Mouse (Mus musculus) right cerebral cortex, postnatal 36 days (tissue): Measurements from ENCODE around the gene Ube2d1.

ENCODE experiments used
- DNase-seq, 2 experiments: peaks; one replicate each; pipeline ENCODE4 v3.0.0; 2022; ENCODE audit warnings: low spot score in 2 of 2, mixed read lengths in 1 of 2

Ube2d1 gene

DNA sequence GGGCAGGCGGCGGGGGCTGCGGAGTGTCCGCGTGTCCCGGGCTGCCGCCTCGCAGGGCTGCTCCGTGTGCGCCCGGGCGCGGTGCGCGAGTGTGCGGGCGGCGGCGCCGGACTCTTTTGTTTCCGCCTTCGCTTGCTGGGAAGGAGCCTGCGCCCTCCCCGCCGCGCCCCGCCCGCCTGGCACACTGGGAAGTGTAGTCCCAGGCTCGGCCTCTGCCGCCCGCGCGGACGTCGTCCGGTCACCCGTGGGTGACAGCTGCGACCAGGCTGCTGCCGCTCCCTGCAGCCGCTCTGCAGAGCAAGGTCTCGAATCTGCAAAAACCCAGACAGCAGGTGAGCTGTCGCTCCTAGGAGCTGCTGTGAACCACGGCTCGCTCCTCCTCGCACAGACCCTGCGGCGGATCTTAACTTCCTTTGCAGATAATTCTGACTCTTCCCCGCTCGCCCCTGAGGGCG, at the start of gene Ube2d1:
Gene Ube2d1, minus strand, starts transcription at position 137 of the 455 bp plus-strand sequence.
- DNase-seq, result peak; percentile 89 to 90

- DNase-seq, result no peak
Measured at GRCm38 (mm10) chr10:71332859-71333258, 47.8 kb upstream of the Ube2d1 start.

DNA sequence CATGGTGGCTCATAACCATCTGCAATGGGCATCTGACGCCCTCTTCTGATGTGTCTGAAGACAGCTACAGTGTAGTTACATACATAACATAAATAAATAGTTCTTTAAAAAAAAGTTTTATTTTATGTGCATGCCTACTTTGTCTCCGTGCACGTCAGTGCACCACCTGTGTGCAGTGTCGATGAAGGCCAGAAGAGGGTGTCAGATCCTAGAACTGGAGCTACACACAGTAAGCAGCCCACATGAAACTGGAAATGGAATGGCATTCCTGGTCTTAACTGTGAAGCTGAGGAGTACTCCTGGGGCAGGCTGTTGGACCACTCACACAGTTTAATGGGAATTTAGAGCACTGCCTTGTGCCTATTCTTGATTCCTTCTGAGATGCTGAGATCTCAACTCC, 47.3 kb upstream of the Ube2d1 start:
- no peak for DNase-seq

DNA sequence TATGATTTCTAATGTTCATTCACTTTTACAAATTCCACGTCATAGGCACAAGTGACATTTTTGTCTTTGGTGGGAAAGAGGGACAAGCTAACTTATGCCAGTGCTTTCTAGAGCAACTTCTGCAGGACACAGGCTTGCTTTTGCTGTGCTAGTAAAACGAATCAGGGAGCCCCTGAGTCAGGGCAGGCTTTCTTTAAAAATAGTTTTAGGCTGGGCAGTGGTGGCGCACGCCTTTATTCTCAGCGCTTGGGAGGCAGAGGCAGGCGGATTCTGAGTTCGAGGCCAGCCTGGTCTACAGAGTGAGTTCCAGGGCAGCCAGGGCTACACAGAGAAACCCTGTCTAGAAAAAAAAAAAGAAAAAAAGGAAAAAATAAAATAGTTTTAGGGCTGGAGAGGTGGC, 46.8 kb upstream of the Ube2d1 start:
- DNase-seq, result no peak

DNA sequence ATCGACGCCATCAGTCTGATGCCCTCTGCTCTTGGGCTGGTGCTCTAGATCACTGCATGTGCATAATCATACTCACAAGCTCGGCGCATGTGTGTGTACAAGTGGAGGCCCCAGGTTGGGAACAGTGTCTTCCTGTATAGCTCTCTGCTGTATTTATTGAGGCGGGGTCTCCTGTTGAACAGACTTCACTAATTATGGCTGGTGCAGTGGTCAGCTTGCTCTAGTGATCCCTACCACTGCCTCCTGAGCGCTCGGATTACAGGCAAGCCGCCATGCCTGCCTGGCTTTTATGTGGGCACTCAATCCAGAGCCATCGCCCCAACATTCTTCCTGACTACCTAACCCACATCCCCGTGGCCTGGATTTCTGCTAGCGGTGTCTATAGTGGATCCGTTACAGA, 45.0 kb upstream of the Ube2d1 start:
- no peak for DNase-seq

DNA sequence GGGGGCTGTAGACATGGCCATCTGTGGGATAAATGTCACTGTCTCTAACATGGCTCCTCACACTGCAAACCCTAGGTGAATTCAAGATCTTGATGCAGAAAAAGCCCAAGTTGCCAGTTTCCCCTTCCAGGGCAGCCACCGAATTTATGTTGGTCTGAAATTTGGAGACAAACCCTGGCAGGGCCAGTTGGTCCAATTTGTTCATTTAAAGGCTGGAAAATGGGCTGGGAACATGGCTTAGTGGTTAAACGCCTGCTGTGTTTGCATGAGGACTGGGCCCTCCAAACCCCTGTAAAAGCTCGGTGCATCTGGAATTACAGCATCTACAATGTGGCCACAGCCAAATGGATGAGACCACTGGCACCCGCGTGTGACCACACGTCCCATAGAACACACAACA, 44.2 kb upstream of the Ube2d1 start:
- no peak for DNase-seq

GRCm38 (mm10) chr10:71328870-71329269, 43.8 kb upstream of the Ube2d1 start:
- no peak for DNase-seq

GRCm38 (mm10) chr10:71328382-71328781, 43.3 kb upstream of the Ube2d1 start:
- DNase-seq, result no peak

- DNase-seq, result no peak
Measured at GRCm38 (mm10) chr10:71327386-71327785, 42.3 kb upstream of the Ube2d1 start.

- peak; percentile 39 to 45 for DNase-seq
Measured at GRCm38 (mm10) chr10:71326789-71327188, 41.7 kb upstream of the Ube2d1 start.

GRCm38 (mm10) chr10:71326123-71326522, 41.1 kb upstream of the Ube2d1 start:
- DNase-seq, result no peak

DNA sequence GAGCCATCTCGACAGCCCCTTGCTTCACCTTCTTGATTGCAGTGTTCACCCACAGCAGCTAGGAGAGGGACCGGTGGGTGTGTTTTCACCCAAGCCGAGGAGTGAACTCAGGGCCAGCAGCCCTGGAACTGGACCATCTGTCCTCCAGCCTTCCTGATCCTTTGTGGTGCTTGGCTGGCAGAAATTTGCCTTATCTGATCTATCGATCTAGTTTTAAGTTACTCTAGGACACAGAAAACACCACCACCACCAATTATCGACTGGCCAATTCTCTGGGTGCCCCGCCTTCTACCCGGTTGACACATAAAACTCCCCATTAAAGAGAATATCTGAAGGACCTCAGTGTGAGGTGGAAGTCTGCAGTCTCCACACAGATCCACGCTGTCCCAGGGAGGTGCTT, 38.6 kb upstream of the Ube2d1 start:
- no peak for DNase-seq

DNA sequence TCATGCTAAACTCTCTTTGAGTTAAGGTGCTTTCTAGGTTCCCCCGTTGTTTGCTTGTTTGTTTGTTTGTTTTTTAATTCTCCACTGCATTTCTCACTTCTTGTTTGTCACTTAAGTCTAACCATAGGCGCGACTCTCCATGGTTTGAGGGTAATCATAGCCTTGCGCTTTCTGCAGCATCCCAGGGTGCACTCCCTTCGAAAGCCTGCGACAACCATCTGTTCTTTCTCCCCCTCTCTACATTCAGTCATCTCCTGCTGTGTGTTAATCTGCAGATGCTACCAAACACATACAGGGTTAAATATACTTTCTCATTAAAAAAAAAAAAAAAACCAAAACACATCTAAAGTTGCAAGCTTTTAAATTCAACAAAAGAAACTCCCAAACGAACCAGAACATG, 31.4 kb upstream of the Ube2d1 start:
- DNase-seq, result no peak

- no peak for DNase-seq
Measured at GRCm38 (mm10) chr10:71316056-71316455, 31.0 kb upstream of the Ube2d1 start.

DNA sequence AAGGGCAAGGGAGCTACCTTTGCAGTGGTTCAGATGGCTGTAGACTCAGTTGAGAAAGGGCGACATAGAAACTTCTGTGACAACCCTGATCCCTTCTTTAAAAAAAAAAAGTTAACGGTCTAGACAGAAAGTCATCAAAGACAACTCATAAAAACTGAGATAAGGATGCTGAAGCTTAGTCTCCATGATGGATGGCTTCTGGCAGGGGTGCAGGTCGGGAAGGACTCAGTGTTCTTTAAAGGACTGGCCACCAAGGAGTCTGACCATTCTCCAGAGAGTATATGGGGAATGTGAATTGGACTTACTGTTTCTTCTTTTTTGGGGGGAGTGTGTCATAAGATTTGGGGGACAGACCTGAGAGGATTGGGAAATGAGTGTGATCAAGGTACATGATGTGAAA, 29.5 kb upstream of the Ube2d1 start:
- DNase-seq, result no peak

- DNase-seq, result no peak
Measured at GRCm38 (mm10) chr10:71310288-71310687, 25.2 kb upstream of the Ube2d1 start.

DNA sequence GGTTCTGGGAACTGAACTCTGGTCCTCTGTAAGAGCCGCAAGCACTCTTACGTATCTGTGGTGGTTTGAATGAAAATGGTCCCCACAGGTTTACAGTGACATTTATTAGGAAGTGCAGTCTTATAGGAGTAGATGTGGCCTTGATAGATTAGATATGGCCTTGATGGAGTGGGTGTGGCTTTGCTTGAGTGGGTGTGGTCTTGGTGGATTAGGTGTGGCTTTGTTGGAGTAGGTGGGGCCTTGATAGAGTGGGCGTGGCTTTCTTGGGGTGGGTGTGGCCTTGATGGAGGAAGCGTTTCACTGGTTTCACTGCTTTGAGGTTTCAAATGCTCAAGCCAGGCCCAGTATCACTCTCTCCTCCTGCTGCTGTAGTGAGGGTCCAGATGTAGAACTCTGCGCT, 23.1 kb upstream of the Ube2d1 start:
- no peak for DNase-seq

DNA sequence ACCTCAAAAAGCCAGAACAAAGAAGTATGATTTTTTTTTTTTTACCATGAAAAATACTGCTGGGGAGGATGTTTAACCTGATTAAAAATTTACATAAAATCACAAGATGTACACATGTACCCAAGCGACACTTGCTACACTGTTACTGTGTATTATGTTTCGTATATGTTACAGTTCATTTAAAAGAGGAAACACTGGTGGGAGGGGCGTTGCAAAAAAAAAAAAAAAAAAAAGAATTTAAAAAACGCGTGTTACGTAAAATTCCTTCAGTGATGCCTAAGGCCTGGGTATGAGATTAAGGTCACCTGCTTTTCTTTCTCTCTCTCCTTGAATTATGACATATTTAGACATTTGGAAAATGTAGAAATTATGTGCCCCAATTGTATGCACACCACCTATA, 21.7 kb upstream of the Ube2d1 start:
- DNase-seq, result no peak

- no peak for DNase-seq
Measured at GRCm38 (mm10) chr10:71306190-71306589, 21.1 kb upstream of the Ube2d1 start.

- DNase-seq, result no peak
Measured at GRCm38 (mm10) chr10:71302490-71302889, 17.4 kb upstream of the Ube2d1 start.

- no peak for DNase-seq
Measured at GRCm38 (mm10) chr10:71300161-71300560, 15.1 kb upstream of the Ube2d1 start.

DNA sequence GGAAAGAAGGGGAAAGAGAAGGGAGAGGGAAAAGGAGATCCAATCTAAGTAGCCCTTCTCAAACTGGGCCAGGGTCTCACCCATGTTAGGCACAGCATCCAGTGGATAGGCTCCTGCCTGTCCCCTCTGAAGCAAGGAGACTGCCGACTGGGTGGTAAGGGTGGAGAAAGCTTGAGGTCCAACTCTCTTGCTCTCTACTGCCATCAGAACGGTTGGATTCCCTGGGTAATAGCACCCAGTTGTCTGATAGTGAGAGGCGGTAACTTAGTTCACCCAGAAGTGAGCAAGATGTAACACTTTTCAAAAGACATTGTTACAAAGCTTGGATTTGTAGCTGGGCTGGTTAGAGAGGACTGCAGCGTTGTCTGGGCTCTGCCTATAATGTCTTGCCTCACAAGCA, 8.2 kb upstream of the Ube2d1 start:
- DNase-seq, result no peak

DNA sequence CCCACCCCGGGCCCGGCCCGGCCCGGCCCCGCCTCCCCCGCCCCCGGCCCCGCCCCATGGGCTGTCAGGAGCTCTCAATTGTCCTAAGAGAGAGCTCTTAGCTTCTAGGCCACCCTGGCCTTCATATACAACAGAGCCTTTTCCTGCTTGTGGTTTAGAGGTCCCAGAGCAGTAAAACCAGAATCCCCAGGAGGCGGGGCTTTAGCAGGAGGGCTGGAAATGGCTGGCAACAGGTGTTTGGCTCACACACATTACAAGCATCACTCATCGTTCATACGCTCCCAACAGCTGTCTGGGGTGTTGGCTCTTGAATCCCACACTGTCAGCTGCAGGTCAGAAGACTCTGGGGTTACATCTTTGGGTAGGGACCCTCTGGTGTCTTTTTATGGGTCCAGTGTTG, 7.2 kb upstream of the Ube2d1 start:
- DNase-seq, result no peak

- no peak for DNase-seq
Measured at GRCm38 (mm10) chr10:71291801-71292200, 6.7 kb upstream of the Ube2d1 start.

DNA sequence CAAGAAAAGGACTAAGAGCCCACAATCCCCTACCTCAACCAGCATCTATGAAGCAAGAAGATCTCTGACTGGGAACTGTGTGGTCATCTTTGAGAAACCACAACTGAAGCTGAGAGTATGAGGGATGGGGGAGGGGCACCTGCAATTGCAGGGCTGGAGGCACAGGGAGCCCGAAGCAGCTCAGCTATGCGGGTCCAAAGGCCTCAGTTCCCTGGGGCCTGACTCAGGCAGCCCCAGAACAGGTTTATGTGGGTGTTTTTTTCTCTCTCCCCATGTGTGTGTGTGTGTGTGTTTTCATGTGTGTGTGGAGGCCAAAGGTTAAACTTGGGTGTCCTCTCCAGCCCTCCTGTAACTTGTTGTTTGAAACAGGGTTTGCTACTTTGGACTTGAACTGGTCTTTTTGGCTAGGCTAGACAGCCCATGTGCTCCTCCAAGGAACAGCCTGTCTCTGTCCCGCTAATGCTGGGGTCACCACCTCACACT, 6.2 kb upstream of the Ube2d1 start:
- no peak for DNase-seq
